Mouse (Mus musculus): Measurements from ENCODE around the gene Igf2bp2.

GRCm38 (mm10) chr16:22058871-22059270, 104.2 kb downstream of the Igf2bp2 start:
- TF ChIP-seq CTCF (IDR thresholded peaks at IDR 0.05; ENCODE audit: low read depth) (no peak), EP300 (IDR thresholded peaks at IDR 0.05; ENCODE audit: low read depth) (no peak)

All from liver, postnatal 0 days (tissue).